Mouse (Mus musculus): ENCODE measurements at regions not wholly inside any gene's neighbourhood (a gene's known extent, or its start where the extent isn't known, plus 50 kb on each side); places are given as distances from the start of the nearest gene placed in this dataset.

DNA sequence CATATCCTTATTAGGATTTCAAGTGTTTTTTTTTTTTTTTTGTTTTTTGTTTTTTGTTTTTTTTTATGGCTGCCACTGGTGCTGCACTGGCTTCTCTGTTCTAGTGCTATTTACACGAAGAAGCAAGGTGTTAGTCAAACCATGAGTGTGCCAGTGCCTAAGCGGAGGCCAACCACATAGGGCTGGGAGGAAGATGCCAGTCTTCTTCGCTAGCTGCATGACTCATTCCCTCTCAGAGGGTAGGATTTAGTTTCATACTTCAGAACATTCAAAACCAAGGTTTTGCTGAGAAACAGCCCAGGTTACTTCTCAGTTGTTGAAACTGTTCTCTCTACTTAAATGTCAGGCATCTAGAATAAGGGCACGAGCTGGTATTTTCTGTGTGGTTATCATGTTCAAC lies 72.6 kb downstream of the Icos start:
- TF ChIP-seq POLR2A (IDR thresholded peaks at IDR 0.05; ENCODE audit: insufficient read depth, low read depth, low read length) (no peak), EP300 (IDR thresholded peaks at IDR 0.05; ENCODE audit: insufficient read depth, low read depth, low read length) (no peak), CTCF (IDR thresholded peaks at IDR 0.05) (no peak)
- Histone ChIP-seq H3K27me3 (ENCODE audit: control insufficient read depth, insufficient read depth, low read length) (no peaks in the 10 kb centered on the region), H3K4me1 (ENCODE audit: control insufficient read depth, insufficient read depth, low read length) (no peaks in the 10 kb centered on the region), H3K79me2 (replicated peaks; ENCODE audit: control insufficient read depth, insufficient read depth, low read length) (no peaks in the 10 kb centered on the region), H3K27ac (no peak overlapping the region), H3K9ac (ENCODE audit: low read depth, low read length) (no peak overlapping the region), H3K4me3 (no peak overlapping the region), H3K36me3 (ENCODE audit: control insufficient read depth, insufficient read depth, low read length) (no peaks in the 10 kb centered on the region)
- intact Hi-C loops (cut with DNase I), result loop anchor here (10.0 kb wide), 1 partner anchor 1914 kb away; no protein-coding TSS in a partner anchor
- WGBS, result 81% methylated on average over 4 of the region's 4 CpGs
- no peak for DNase-seq

DNA sequence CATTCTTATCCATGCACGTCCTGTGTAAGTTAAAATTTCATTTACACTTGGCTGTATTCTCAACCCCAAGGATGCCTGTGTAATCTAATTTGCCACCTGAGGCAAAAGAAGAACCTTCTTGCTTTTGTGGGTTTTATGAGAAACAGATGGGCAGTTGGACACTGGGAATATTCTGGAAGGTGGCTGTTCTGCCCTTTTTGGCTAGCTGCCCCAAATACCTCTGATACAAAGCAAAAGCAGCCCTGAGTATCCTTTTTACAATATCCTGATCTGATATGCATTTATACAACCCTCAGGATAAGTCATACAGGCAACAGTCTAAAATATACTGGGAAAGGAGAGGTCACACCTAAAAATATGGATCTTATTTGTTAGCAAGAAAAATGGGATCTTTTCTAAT lies 75.9 kb downstream of the Icos start:
- intact Hi-C loops (cut with DNase I), result loop anchor here (10.0 kb wide), 1 partner anchor 1911 kb away; no protein-coding TSS in a partner anchor
- no peak overlapping the region for H3K4me3 ChIP-seq
- TF ChIP-seq CTCF (IDR thresholded peaks at IDR 0.05) (no peak), EP300 (IDR thresholded peaks at IDR 0.05; ENCODE audit: insufficient read depth, low read depth, low read length) (no peak), POLR2A (IDR thresholded peaks at IDR 0.05; ENCODE audit: insufficient read depth, low read depth, low read length) (no peak)
- no peaks in the 10 kb centered on the region for H3K79me2 ChIP-seq (replicated peaks; ENCODE audit: control insufficient read depth, insufficient read depth, low read length)
- no peaks in the 10 kb centered on the region for H3K4me1 ChIP-seq (ENCODE audit: control insufficient read depth, insufficient read depth, low read length)
- no peak overlapping the region for H3K27ac ChIP-seq
- no peak for DNase-seq
- WGBS, result 76% methylated on average over 1 of the region's 1 CpGs
- H3K36me3 ChIP-seq (ENCODE audit: control insufficient read depth, insufficient read depth, low read length), result no peaks in the 10 kb centered on the region
- H3K27me3 ChIP-seq (ENCODE audit: control insufficient read depth, insufficient read depth, low read length), result no peaks in the 10 kb centered on the region
- H3K9ac ChIP-seq (ENCODE audit: low read depth, low read length), result no peak overlapping the region

DNA sequence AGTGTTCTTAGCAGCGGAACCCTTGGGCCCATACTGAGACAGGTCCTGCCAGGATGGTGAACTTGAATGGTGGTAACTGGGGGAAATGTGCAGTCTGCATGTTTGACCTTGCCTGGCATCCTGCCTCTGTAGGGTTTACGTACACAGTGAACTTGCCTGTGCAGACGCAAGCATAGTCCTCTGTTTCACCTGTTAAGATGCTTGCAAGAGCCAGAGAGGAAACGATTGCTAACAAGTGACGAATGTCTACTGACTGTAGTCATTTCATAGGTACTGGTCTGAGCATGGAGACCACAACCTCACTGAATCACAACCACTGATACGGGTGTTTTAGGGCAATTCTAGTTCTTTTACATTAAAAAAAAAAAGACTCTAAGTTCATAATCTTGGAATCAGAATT lies 76.7 kb downstream of the Icos start:
- Histone ChIP-seq H3K4me1 (ENCODE audit: control insufficient read depth, insufficient read depth, low read length) (no peaks in the 10 kb centered on the region), H3K27ac (no peak overlapping the region), H3K79me2 (replicated peaks; ENCODE audit: control insufficient read depth, insufficient read depth, low read length) (no peaks in the 10 kb centered on the region), H3K4me3 (no peak overlapping the region), H3K27me3 (ENCODE audit: control insufficient read depth, insufficient read depth, low read length) (no peaks in the 10 kb centered on the region), H3K36me3 (ENCODE audit: control insufficient read depth, insufficient read depth, low read length) (no peaks in the 10 kb centered on the region), H3K9ac (ENCODE audit: low read depth, low read length) (no peak overlapping the region)
- no peak for DNase-seq
- intact Hi-C loops (cut with DNase I), result loop anchor here (10.0 kb wide), 1 partner anchor 1910 kb away; no protein-coding TSS in a partner anchor
- TF ChIP-seq POLR2A (IDR thresholded peaks at IDR 0.05; ENCODE audit: insufficient read depth, low read depth, low read length) (no peak), EP300 (IDR thresholded peaks at IDR 0.05; ENCODE audit: insufficient read depth, low read depth, low read length) (no peak), CTCF (IDR thresholded peaks at IDR 0.05) (no peak)
- 83% methylated on average over 6 of the region's 6 CpGs for WGBS

DNA sequence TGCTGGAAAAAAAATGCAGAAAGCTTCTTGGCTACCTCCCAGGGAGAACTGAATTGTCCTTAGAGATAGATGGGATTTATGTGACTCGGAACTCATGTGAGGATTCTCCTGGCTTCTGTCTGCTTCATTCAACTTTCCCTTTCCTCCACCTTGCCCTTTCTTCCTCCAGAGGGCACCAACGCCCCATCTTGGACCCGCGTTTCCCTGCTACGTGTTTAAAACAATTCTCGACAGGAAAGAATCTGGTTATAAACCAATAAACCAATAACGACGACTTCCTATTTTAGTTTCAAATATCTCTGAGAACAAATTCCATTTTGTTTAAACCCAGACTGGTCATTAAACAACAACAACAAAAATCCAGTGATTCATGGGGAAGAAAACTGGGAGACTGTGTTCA lies 77.4 kb downstream of the Icos start:
- no peak overlapping the region for H3K9ac ChIP-seq (ENCODE audit: low read depth, low read length)
- intact Hi-C loops (cut with DNase I), result loop anchor here (10.0 kb wide), 1 partner anchor 1910 kb away; no protein-coding TSS in a partner anchor
- no peaks in the 10 kb centered on the region for H3K4me1 ChIP-seq (ENCODE audit: control insufficient read depth, insufficient read depth, low read length)
- TF ChIP-seq POLR2A (IDR thresholded peaks at IDR 0.05; ENCODE audit: insufficient read depth, low read depth, low read length) (no peak), CTCF (IDR thresholded peaks at IDR 0.05) (peak; percentile 77), EP300 (IDR thresholded peaks at IDR 0.05; ENCODE audit: insufficient read depth, low read depth, low read length) (0 out of 2 replicates have a peak, but pooled peaks have one; percentile 46)
- no peaks in the 10 kb centered on the region for H3K27me3 ChIP-seq (ENCODE audit: control insufficient read depth, insufficient read depth, low read length)
- no peaks in the 10 kb centered on the region for H3K36me3 ChIP-seq (ENCODE audit: control insufficient read depth, insufficient read depth, low read length)
- WGBS, result 5% methylated on average over 8 of the region's 8 CpGs
- DNase-seq, result peak; percentile 29 to 51
- no peaks in the 10 kb centered on the region for H3K79me2 ChIP-seq (replicated peaks; ENCODE audit: control insufficient read depth, insufficient read depth, low read length)
- no peak overlapping the region for H3K27ac ChIP-seq
- no peak overlapping the region; the same call in 1 of the 2 replicates for H3K4me3 ChIP-seq

DNA sequence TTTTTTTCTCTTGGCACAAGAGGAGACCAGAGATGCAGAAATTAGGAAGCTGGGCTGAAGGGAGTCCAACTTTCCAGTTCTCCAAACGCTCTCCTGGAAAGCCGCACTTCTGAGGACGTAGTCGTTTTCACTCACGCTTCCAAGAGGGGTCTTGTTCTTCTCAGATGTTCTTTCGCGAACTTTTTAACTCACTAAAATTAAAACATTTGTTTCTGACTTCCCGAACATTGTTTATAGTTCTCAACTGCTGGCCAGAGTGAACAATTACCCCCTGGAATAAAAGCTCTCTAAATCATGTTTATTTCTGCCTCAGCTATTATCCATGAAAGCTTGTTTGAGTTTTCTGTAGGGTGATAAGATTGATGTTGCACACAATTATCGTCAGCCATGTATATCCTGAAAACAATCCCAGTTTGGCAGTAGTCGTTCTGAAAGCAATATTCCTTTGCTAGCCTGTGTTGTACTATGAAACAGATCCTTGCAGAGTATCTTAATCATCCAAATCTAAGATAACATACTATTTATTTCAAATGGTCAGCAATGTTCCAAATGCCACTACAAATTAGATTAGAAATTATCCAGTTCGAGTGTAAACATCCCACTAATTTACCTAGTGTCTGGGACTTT lies 82.3 kb downstream of the Icos start:
- H3K27me3 ChIP-seq (ENCODE audit: control insufficient read depth, insufficient read depth, low read length), result no peaks in the 10 kb centered on the region
- no peaks in the 10 kb centered on the region for H3K4me1 ChIP-seq (ENCODE audit: control insufficient read depth, insufficient read depth, low read length)
- 51% methylated on average over 11 of the region's 11 CpGs for WGBS
- no peak overlapping the region for H3K9ac ChIP-seq (ENCODE audit: low read depth, low read length)
- intact Hi-C loops (cut with DNase I), result loop anchor here (10.0 kb wide), 1 partner anchor 1905 kb away; no protein-coding TSS in a partner anchor
- no peaks in the 10 kb centered on the region for H3K36me3 ChIP-seq (ENCODE audit: control insufficient read depth, insufficient read depth, low read length)
- DNase-seq, result no peak
- no peak overlapping the region for H3K4me3 ChIP-seq
- H3K79me2 ChIP-seq (replicated peaks; ENCODE audit: control insufficient read depth, insufficient read depth, low read length), result no peaks in the 10 kb centered on the region
- TF ChIP-seq CTCF (IDR thresholded peaks at IDR 0.05), result no peak
- H3K27ac ChIP-seq, result no peak overlapping the region

DNA sequence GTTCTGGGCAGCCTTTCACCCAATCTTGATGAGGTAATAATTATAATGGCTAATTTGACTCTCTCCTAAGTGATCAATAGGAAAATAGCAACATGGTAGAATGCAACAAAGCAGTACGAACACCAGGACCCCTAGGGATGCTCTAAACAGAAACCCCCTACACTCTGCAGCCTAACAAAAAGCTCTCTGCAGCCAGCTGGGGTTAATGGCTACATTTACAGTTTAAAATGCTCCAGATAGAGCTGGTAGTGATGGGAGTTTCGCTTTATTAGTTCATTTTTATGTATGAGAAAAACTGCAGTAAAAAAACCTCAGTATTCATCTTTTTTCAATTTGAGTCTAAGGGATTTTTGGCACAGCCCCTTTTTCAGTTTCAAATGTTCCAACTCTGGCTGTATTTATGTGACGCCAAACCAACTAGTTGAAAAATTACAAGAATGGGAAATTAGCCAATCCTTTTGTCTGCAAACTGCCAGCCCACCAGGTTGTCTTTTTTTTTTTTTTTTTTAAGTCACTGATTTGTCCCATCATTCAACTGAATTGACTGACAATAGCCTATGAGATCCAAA lies 84.2 kb downstream of the Icos start:
- no peak overlapping the region for H3K9ac ChIP-seq (ENCODE audit: low read depth, low read length)
- 74% methylated on average over 3 of the region's 3 CpGs for WGBS
- TF ChIP-seq CTCF (IDR thresholded peaks at IDR 0.05) (no peak), POLR2A (IDR thresholded peaks at IDR 0.05; ENCODE audit: insufficient read depth, low read depth, low read length) (no peak), EP300 (IDR thresholded peaks at IDR 0.05; ENCODE audit: insufficient read depth, low read depth, low read length) (no peak)

More for the DNA sequence above, 84.2 kb downstream of the Icos start:
- Histone ChIP-seq H3K4me1 (ENCODE audit: control insufficient read depth, insufficient read depth, low read length) (no peaks in the 10 kb centered on the region), H3K27me3 (ENCODE audit: control insufficient read depth, insufficient read depth, low read length) (no peaks in the 10 kb centered on the region), H3K27ac (no peak overlapping the region), H3K4me3 (no peak overlapping the region), H3K79me2 (replicated peaks; ENCODE audit: control insufficient read depth, insufficient read depth, low read length) (no peaks in the 10 kb centered on the region), H3K36me3 (ENCODE audit: control insufficient read depth, insufficient read depth, low read length) (no peaks in the 10 kb centered on the region)
- no peak for DNase-seq
- intact Hi-C loops (cut with DNase I), result no loop called here

All from heart, adult 2 months (tissue).